Mouse (Mus musculus) megakaryocyte, embryonic 14.5 days (primary cell): ENCODE data around the gene Cd3e.

Source experiments
- FLI1 ChIP-seq: IDR thresholded peaks from 2 replicates; pipeline ENCODE4 v1.6.1; 2012; ENCODE audit warnings: low read length, inconsistent platforms, mixed read lengths
- GATA1 ChIP-seq: IDR thresholded peaks from 3 replicates; pipeline ENCODE4 v1.6.1; 2012; ENCODE audit warnings: mixed read lengths, low read length, inconsistent platforms, borderline replicate concordance

DNA sequence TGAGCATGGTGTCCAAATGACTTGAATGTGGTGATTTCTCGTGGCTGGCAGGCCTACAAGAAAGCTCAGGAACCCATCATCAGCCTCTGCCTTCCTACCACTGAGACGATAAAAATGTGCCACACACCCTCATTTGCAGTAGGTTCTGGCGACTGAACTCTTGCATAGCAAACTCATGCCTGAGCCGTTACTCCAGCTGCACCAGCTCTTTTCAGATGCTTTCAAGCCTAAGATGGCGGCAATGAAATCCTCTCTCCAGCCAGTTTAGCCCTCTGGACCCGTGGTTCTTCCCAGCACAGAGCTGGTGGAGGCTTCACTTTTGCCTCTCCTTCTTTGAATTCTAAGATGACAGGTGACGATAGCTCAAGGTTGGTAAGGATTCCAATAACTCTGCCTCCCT, 29.6 kb downstream of the Cd3e start:
- TF ChIP-seq GATA1 (no peak), FLI1 (no peak)
